Mouse (Mus musculus) intestine, embryonic 16.5 days (tissue): ENCODE measurements around the gene Jak1. TPM values are rescaled to one million over a fixed set of nuclear protein-coding genes. Genes with fewer than 3 reads are reported as not detected.

Experiments used
- ATAC-seq: fragments of 200-750 bp; cut with Nextera tagmentation; 2 replicates; pipeline ENCODE4 v1.8.0; 2017; ENCODE audit warnings: moderate TSS enrichment, moderate library complexity
- H3K27ac ChIP-seq: fragments of 300-500 bp; sonication (generic); 2 replicates; pipeline ENCODE4 v1.5.1; 2014; ENCODE audit warnings: mild to moderate bottlenecking, low read length
- H3K27me3 ChIP-seq: fragments of 300-500 bp; sonication (generic); replicated peaks from 2 replicates; pipeline ENCODE4 v1.6.1; 2014; ENCODE audit warnings: low read length, control low read depth, mixed read lengths; ENCODE audit not compliant: control insufficient read depth, insufficient read depth
- H3K36me3 ChIP-seq: fragments of 300-500 bp; sonication (generic); 2 replicates; pipeline ENCODE4 v1.6.1; 2014; ENCODE audit warnings: low read length, control low read depth; ENCODE audit not compliant: control insufficient read depth, insufficient read depth
- H3K4me1 ChIP-seq: fragments of 300-500 bp; sonication (generic); 2 replicates; pipeline ENCODE4 v1.6.1; 2014; ENCODE audit warnings: low read length, control low read depth, mixed read lengths; ENCODE audit not compliant: control insufficient read depth, insufficient read depth
- H3K4me2 ChIP-seq: fragments of 300-500 bp; sonication (generic); 2 replicates; pipeline ENCODE4 v1.6.1; 2014; ENCODE audit warnings: low read depth, low read length, control low read depth
- H3K4me3 ChIP-seq: fragments of 300-500 bp; sonication (generic); 2 replicates; pipeline ENCODE4 v1.5.1; 2014; ENCODE audit warnings: mild to moderate bottlenecking, low read length
- H3K9ac ChIP-seq: fragments of 300-500 bp; sonication (generic); 2 replicates; pipeline ENCODE4 v1.6.1; 2014; ENCODE audit warnings: low read depth, low read length
- H3K9me3 ChIP-seq: fragments of 300-500 bp; sonication (generic); 2 replicates; pipeline ENCODE4 v1.6.1; 2016; ENCODE audit warnings: low read length, control low read depth; ENCODE audit not compliant: control insufficient read depth
- WGBS: fragments of 180-500 bp; shearing (Covaris S2); extraction: QIAGEN DNeasy Blood & Tissue Kit; methylation state at CpG from one replicate; pipeline ENCODE4 v1.1.7; 2014; 5-methylcytosine and 5-hydroxymethylcytosine counted together
- polyA plus RNA-seq: library from polyadenylated mRNA; unstranded; fragments of >200 nt; fragmentation: Nextera tagmentation; extraction: Ambion mirVana; gene quantifications from 2 replicates; pipeline ENCODE4 v1.2.1, GENCODE M21; 2015

Jak1 gene
- polyA plus RNA-seq, 1 experiment from 2014 or later, result 66.7 TPM

DNA sequence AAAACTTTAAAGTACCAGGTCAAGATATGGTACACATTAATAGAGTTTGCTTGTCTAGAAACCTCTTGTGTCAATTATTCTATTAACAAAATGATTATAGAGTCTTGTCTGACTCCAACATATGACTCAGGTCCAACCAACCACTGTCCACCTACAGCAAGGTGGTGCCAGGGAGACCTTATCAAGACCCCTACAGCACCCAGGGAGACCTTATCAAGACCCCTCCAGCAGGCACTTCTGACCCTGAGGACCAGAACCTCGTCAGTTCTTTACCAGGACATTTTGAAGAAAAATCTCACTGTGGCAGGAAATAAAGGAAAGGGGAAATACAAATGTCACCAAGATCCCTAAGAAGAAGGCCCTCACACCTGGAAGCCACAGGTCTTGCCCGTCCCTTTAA is 18.5 kb downstream of the Jak1 start:
- no peaks in the 10 kb centered on the region for H3K9me3 ChIP-seq
- H3K9ac ChIP-seq, result no peak overlapping the region
- WGBS, result 79% methylated on average over 2 of the region's 2 CpGs
- no peaks in the 10 kb centered on the region for H3K27me3 ChIP-seq
- H3K4me1 ChIP-seq, result peaks cover 10% of the 10 kb centered on the region
- ATAC-seq, result no peak
- H3K4me3 ChIP-seq, result no peak overlapping the region
- H3K27ac ChIP-seq, result no peak overlapping the region
- no peak overlapping the region for H3K4me2 ChIP-seq
- H3K36me3 ChIP-seq, result no peaks in the 10 kb centered on the region

DNA sequence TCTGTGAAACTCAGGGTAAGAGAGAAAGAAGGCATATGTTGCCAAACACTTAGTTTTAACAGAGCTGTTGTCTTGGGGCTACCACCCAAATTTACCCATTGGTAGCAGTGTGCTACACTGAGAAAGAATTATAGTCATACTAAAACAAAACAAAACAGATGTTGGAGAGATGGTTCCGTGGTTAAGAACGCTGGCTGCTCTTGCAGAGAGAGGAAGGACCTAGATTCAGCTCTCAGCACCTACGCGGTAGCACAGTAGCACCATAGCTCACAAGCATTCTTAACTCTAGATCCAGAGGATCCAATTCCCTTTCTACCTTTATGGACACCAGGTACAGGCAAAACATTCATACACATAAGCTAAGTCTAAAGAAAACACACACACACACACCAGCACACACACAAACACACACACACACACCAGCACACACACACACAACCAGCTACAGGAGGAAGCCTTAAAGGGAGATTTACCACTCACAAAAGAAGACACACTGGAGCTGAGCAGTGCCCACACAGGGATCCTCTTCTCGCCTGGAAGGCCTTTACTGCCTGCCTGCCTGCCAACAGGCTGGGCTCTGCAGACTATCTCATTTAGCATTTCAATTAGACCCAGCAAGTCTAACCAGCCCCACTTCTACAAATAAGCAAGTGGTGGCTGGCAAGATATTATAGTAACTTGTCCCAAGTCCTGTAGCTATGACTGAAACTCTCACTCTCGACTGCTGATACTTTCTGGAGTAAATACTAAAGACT is 20.6 kb downstream of the Jak1 start:
- Histone ChIP-seq H3K4me1 (peaks cover 5% of the 10 kb centered on the region), H3K4me3 (no peak overlapping the region), H3K36me3 (no peaks in the 10 kb centered on the region), H3K9ac (no peak overlapping the region), H3K27ac (no peak overlapping the region), H3K9me3 (no peaks in the 10 kb centered on the region), H3K4me2 (no peak overlapping the region), H3K27me3 (no peaks in the 10 kb centered on the region)
- 72% methylated on average over 6 of the region's 6 CpGs for WGBS
- no peak for ATAC-seq

GRCm38 (mm10) chr4:101240875-101241173 is 24.3 kb downstream of the Jak1 start:
- Histone ChIP-seq H3K9me3 (no peaks in the 10 kb centered on the region), H3K4me3 (no peak overlapping the region), H3K9ac (no peak overlapping the region), H3K27ac (no peak overlapping the region), H3K27me3 (no peaks in the 10 kb centered on the region), H3K36me3 (no peaks in the 10 kb centered on the region), H3K4me1 (no peaks in the 10 kb centered on the region), H3K4me2 (no peak overlapping the region)
- no peak for ATAC-seq
- 85% methylated on average over 3 of the region's 3 CpGs for WGBS

- Histone ChIP-seq H3K4me1 (peaks cover 2% of the 10 kb centered on the region; the same call in 1 of the 2 replicates), H3K4me3 (no peak overlapping the region), H3K27ac (no peak overlapping the region), H3K9me3 (no peaks in the 10 kb centered on the region), H3K36me3 (no peaks in the 10 kb centered on the region), H3K4me2 (no peak overlapping the region), H3K27me3 (no peaks in the 10 kb centered on the region), H3K9ac (no peak overlapping the region)
- WGBS, result 89% methylated on average over 5 of the region's 5 CpGs
- ATAC-seq, result 0 out of 2 replicates have a peak, but pooled peaks have one; percentile 33
Observed at GRCm38 (mm10) chr4:101240163-101240874, 24.8 kb downstream of the Jak1 start.

- no peak overlapping the region for H3K4me3 ChIP-seq
- no peak overlapping the region for H3K27ac ChIP-seq
- H3K27me3 ChIP-seq, result no peaks in the 10 kb centered on the region
- H3K9me3 ChIP-seq, result no peaks in the 10 kb centered on the region
- WGBS, result 91% methylated on average over 3 of the region's 3 CpGs
- no peaks in the 10 kb centered on the region for H3K36me3 ChIP-seq
- 0 out of 2 replicates have a peak, but pooled peaks have one; percentile 29 for ATAC-seq
- no peak overlapping the region for H3K4me2 ChIP-seq
- H3K9ac ChIP-seq, result no peak overlapping the region
- peaks cover 6% of the 10 kb centered on the region for H3K4me1 ChIP-seq
Observed at GRCm38 (mm10) chr4:101239313-101240162, 25.5 kb downstream of the Jak1 start.

DNA sequence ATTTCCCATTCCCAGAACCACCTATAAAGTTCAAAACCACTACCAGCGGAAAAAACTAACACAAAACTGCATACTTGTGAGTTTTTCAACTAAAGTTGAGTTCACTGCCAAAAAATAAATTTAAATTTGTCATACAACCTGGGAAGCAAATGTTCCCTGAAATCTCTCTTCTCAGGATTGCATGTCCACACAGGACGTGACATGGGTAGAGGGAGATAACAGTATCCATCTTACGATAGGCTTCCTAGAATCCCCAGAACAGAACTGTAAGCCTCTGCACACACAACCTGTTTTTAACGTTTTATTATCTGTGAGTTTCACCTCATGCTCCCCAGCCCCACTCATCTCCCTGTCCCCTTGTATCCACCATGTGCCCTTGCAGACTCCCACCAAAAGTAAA is 26.5 kb downstream of the Jak1 start:
- ATAC-seq, result no peak
- H3K9me3 ChIP-seq, result no peaks in the 10 kb centered on the region
- no peaks in the 10 kb centered on the region for H3K27me3 ChIP-seq
- no peak overlapping the region for H3K27ac ChIP-seq
- H3K4me3 ChIP-seq, result no peak overlapping the region
- WGBS, result 83% methylated on average over 4 of the region's 4 CpGs
- H3K9ac ChIP-seq, result no peak overlapping the region
- peaks cover 12% of the 10 kb centered on the region for H3K4me1 ChIP-seq
- H3K36me3 ChIP-seq, result no peaks in the 10 kb centered on the region
- no peak overlapping the region for H3K4me2 ChIP-seq

- H3K27ac ChIP-seq, result no peak overlapping the region
- H3K36me3 ChIP-seq, result no peaks in the 10 kb centered on the region
- H3K9ac ChIP-seq, result no peak overlapping the region
- 87% methylated on average over 6 of the region's 6 CpGs for WGBS
- no peaks in the 10 kb centered on the region for H3K27me3 ChIP-seq
- peaks cover 12% of the 10 kb centered on the region for H3K4me1 ChIP-seq
- no peak for ATAC-seq
- H3K4me3 ChIP-seq, result no peak overlapping the region
- no peak overlapping the region for H3K4me2 ChIP-seq
- H3K9me3 ChIP-seq, result no peaks in the 10 kb centered on the region
Observed at GRCm38 (mm10) chr4:101236797-101237196, 28.3 kb downstream of the Jak1 start.

- Histone ChIP-seq H3K4me1 (peaks cover 12% of the 10 kb centered on the region), H3K9me3 (no peaks in the 10 kb centered on the region), H3K9ac (no peak overlapping the region), H3K36me3 (no peaks in the 10 kb centered on the region), H3K27ac (no peak overlapping the region), H3K4me3 (no peak overlapping the region), H3K27me3 (no peaks in the 10 kb centered on the region), H3K4me2 (no peak overlapping the region)
- no peak for ATAC-seq
- 90% methylated on average over 1 of the region's 1 CpGs for WGBS
Observed at GRCm38 (mm10) chr4:101235964-101236363, 29.1 kb downstream of the Jak1 start.

DNA sequence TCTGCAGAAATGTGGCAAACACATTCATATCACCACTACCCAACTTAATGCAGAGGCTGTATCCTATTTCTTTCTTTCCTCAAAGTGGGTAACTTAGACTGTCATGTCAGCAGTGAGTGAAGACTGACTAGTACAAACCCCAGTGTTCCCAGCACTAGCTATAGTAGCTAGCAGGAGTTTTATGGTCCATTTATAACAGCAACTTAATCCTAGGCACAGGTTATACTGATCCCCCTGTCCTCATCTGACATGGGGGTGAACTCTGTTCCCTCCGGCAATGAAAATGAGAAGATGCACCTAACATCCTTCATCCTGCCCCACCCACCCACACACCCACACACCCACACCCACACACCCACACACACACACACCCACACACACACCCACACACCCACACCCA is 30.3 kb downstream of the Jak1 start:
- Histone ChIP-seq H3K9me3 (no peaks in the 10 kb centered on the region), H3K27ac (no peak overlapping the region)
- 38% methylated on average over 1 of the region's 1 CpGs for WGBS

More for the DNA sequence above, 30.3 kb downstream of the Jak1 start:
- Histone ChIP-seq H3K9ac (no peak overlapping the region), H3K4me1 (peaks cover 12% of the 10 kb centered on the region), H3K4me3 (no peak overlapping the region), H3K36me3 (no peaks in the 10 kb centered on the region), H3K4me2 (no peak overlapping the region), H3K27me3 (no peaks in the 10 kb centered on the region)
- ATAC-seq, result peak; percentile 33; the same call in 1 of the 2 replicates
